Mouse (Mus musculus) liver, adult (tissue): Measurements from ENCODE around the gene Allc.
A peak's percentile ranks its signal among the peaks of the same experiment; 100 is the strongest.

Source experiments
- GATA4 ChIP-seq: IDR thresholded peaks from 2 replicates; pipeline ENCODE4 v1.6.1; 2014; ENCODE audit warnings: mild to moderate bottlenecking, low read length; ENCODE audit not compliant: insufficient replicate concordance

Allc gene

GRCm38 (mm10) chr12:28582423-28582822 is at the start of gene Allc:
TSS of gene Allc (minus strand) at chr12:28582523.
- no peak for TF ChIP-seq GATA4

- TF ChIP-seq GATA4: no peak
Measured at GRCm38 (mm10) chr12:28628436-28628835, 46.1 kb upstream of the Allc start.

GRCm38 (mm10) chr12:28627092-28627491 is 44.8 kb upstream of the Allc start:
- TF ChIP-seq GATA4: no peak

GRCm38 (mm10) chr12:28625407-28625806 is 43.1 kb upstream of the Allc start:
- TF ChIP-seq GATA4: peak; percentile 81; the same call in 1 of the 2 replicates

- no peak for TF ChIP-seq GATA4
Measured at GRCm38 (mm10) chr12:28624251-28624650, 41.9 kb upstream of the Allc start.

GRCm38 (mm10) chr12:28623195-28623594 is 40.9 kb upstream of the Allc start, which contains the start of gene Colec11:
TSS of gene Colec11 (minus strand) at chr12:28623377.
- TF ChIP-seq GATA4: peak; percentile 63; the same call in 1 of the 2 replicates

GRCm38 (mm10) chr12:28622641-28623040 is 40.3 kb upstream of the Allc start:
- no peak for TF ChIP-seq GATA4

- TF ChIP-seq GATA4: no peak
Measured at GRCm38 (mm10) chr12:28622167-28622532, 39.8 kb upstream of the Allc start.

- no peak for TF ChIP-seq GATA4
Measured at GRCm38 (mm10) chr12:28621451-28622166, 39.3 kb upstream of the Allc start.

- TF ChIP-seq GATA4: no peak
Measured at GRCm38 (mm10) chr12:28617297-28617696, 35.0 kb upstream of the Allc start.

- no peak for TF ChIP-seq GATA4
Measured at GRCm38 (mm10) chr12:28614401-28614800, 32.1 kb upstream of the Allc start.

- no peak for TF ChIP-seq GATA4
Measured at GRCm38 (mm10) chr12:28612391-28612790, 30.1 kb upstream of the Allc start.

GRCm38 (mm10) chr12:28607546-28608305 is 25.4 kb upstream of the Allc start:
- TF ChIP-seq GATA4: no peak

- no peak for TF ChIP-seq GATA4
Measured at GRCm38 (mm10) chr12:28603494-28603893, 21.2 kb upstream of the Allc start.

- TF ChIP-seq GATA4: no peak
Measured at GRCm38 (mm10) chr12:28602259-28602658, 19.9 kb upstream of the Allc start.

- TF ChIP-seq GATA4: no peak
Measured at GRCm38 (mm10) chr12:28598526-28598991, 16.2 kb upstream of the Allc start.
